Mouse (Mus musculus): ENCODE data around the gene Sema7a.

The Sema7a gene

GRCm38 (mm10) chr9:57959886-57960866, 20.3 kb downstream of the Sema7a start:
- no peak for DNase-seq (ENCODE audit: low read depth, low spot score)

- DNase-seq (ENCODE audit: low read depth, low spot score): no peak
These were observed 21.3 kb downstream of the Sema7a start for GRCm38 (mm10) chr9:57961226-57961625.

- DNase-seq (ENCODE audit: low read depth, low spot score): no peak
These were observed 22.2 kb downstream of the Sema7a start for GRCm38 (mm10) chr9:57961863-57962778.

- DNase-seq (ENCODE audit: low read depth, low spot score): no peak
These were observed 23.5 kb downstream of the Sema7a start for GRCm38 (mm10) chr9:57963249-57963997.

- no peak for DNase-seq (ENCODE audit: low read depth, low spot score)
These were observed 24.1 kb downstream of the Sema7a start for GRCm38 (mm10) chr9:57963998-57964395.

- no peak for DNase-seq (ENCODE audit: low read depth, low spot score)
These were observed 24.8 kb downstream of the Sema7a start for GRCm38 (mm10) chr9:57964528-57965250.

- no peak for DNase-seq (ENCODE audit: low read depth, low spot score)
These were observed 25.6 kb downstream of the Sema7a start for GRCm38 (mm10) chr9:57965281-57966185.

GRCm38 (mm10) chr9:57967237-57967960, 27.5 kb downstream of the Sema7a start:
- peak; percentile 21 for DNase-seq (ENCODE audit: low read depth, low spot score)

GRCm38 (mm10) chr9:57968166-57968771, 28.4 kb downstream of the Sema7a start:
- no peak for DNase-seq (ENCODE audit: low read depth, low spot score)

GRCm38 (mm10) chr9:57968783-57969542, 29.1 kb downstream of the Sema7a start:
- DNase-seq (ENCODE audit: low read depth, low spot score): peak; percentile 11

GRCm38 (mm10) chr9:57969736-57970495, 30.0 kb downstream of the Sema7a start:
- no peak for DNase-seq (ENCODE audit: low read depth, low spot score)

- DNase-seq (ENCODE audit: low read depth, low spot score): no peak
These were observed 31.5 kb downstream of the Sema7a start for GRCm38 (mm10) chr9:57971413-57971812.

GRCm38 (mm10) chr9:57972141-57972591, 32.3 kb downstream of the Sema7a start:
- DNase-seq (ENCODE audit: low read depth, low spot score): no peak

- no peak for DNase-seq (ENCODE audit: low read depth, low spot score)
These were observed 33.0 kb downstream of the Sema7a start for GRCm38 (mm10) chr9:57972776-57973439.

GRCm38 (mm10) chr9:57973440-57974066, 33.6 kb downstream of the Sema7a start:
- DNase-seq (ENCODE audit: low read depth, low spot score): no peak

GRCm38 (mm10) chr9:57974221-57974620, 34.3 kb downstream of the Sema7a start:
- no peak for DNase-seq (ENCODE audit: low read depth, low spot score)
